Mouse (Mus musculus): ENCODE results near the gene Fam20c. TPM values are rescaled to one million over a fixed set of nuclear protein-coding genes. Genes with fewer than 3 reads are reported as not detected.

The Fam20c gene
- polyA plus RNA-seq, 1 experiment from 2014 or later, result 3.0 TPM

DNA sequence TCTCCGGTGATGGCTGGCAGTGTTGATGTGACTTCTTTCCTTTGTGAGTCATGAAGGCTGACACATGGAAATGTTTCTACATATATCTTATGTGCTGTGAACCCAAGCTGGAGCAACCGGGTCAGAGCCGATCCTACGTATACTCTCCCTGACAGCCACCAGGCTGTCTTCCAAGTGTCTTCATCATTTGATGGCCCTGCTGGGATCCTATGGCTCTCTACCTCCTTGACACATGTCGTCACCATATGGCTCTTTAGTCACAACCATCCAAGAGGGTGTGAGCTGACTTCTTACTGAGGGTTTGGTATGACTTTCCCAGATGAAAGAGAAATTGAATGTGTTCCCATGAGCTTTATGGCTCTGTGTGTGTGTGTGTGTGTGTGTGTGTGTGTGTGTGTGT lies 50.0 kb downstream of the Fam20c start:
- no peak for DNase-seq (ENCODE audit: low spot score)

GRCm38 (mm10) chr5:138809767-138810166 lies 55.5 kb downstream of the Fam20c start:
- no peak for DNase-seq (ENCODE audit: low spot score)

DNA sequence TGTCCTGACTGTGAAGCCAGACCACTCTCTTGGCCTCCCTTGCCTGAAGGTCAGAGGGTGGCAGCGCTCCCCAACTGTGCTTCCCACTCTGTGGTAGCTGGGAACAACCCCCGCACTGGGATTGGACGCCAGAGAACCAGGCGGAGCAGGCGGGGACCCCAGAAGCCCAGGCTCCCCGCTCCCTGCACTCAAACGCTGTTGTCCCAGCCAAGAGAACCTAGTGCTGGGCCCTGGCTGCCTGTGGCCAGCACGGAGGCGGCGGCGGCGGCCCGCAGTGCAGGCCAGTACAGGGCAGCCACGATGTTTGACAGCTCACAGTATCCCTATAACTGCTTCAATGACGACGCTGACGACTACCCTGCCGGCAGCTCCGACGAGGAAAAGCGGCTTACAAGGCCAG lies 65.5 kb downstream of the Fam20c start, which contains the start of gene Gm5294:
TSS of gene Gm5294 (plus strand) at position 301 of the 400 bp plus-strand sequence.
- no peak for DNase-seq (ENCODE audit: low spot score)

DNA sequence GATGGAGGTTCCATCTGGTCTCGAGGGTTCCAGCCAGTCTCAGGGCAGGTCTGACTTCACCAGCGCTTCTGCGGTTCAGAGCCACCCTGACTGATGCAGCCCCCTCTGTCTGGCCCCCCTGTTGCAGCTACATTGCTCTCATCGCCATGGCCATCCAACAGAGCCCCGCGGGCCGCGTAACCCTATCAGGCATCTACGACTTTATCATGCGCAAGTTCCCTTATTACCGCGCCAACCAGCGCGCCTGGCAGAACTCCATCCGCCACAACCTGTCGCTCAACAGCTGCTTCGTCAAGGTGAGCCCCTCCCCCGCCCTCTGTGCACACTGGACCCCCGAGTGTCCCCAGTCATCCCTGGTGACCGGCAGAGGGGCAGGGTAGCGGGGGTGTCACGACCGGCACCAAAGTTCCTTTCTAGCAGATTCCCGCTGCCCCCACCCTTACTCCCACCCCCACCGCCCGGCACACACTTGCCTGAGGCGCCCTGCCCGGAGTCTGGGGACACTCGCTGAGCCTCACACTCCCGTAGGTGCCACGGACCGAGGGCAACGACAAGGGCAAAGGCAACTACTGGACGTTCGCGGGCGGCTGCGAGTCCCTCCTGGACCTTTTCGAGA lies 66.5 kb downstream of the Fam20c start:
- DNase-seq (ENCODE audit: low spot score), result no peak

- DNase-seq (ENCODE audit: low spot score), result no peak
These were observed 70.8 kb downstream of the Fam20c start for GRCm38 (mm10) chr5:138825090-138825489.

DNA sequence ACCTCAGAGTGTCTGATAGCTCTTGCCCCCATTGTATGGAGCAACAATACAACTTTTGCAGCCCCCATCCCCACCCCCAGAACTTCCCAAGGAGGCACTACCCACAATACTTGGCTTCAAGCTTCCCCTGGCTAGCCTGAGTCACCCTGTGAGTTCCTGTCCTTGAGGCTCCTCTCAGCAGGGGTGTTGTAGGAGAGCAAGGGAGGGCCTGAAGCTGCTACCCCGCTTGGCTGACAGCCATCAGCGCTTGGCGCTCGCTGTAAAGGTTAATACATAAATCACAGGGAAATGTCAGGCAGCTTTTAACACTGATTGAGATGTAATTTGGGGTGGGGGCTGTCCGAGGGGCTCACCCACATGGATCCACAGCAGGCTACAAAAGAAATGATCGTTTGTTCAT lies 79.1 kb downstream of the Fam20c start:
- DNase-seq (ENCODE audit: low spot score), result no peak

GRCm38 (mm10) chr5:138834910-138835309 lies 80.6 kb downstream of the Fam20c start:
- DNase-seq (ENCODE audit: low spot score), result no peak

GRCm38 (mm10) chr5:138840981-138841380 lies 86.7 kb downstream of the Fam20c start:
- DNase-seq (ENCODE audit: low spot score), result no peak

- no peak for DNase-seq (ENCODE audit: low spot score)
These were observed 89.0 kb downstream of the Fam20c start for GRCm38 (mm10) chr5:138843168-138843824.

- DNase-seq (ENCODE audit: low spot score), result no peak
These were observed 92.2 kb downstream of the Fam20c start for GRCm38 (mm10) chr5:138846506-138846905.

DNA sequence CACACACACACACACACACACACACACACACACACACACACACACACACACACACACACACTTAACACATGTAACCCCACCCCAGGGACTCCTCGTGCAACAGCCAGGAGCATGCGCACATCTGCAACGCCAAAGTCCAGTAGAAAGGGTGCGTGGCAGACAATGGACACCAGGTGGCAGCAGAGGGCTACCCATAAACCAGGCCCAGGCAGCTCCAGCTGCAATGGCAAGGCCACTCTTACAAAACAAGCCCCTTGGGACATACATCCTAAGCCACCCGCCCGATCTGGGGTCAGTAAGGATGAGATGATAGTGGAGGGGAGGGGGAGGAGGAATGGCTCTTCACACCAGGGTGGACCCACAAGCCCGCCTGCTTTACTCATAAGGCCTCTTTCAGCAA lies 93.8 kb downstream of the Fam20c start:
- DNase-seq (ENCODE audit: low spot score), result peak; percentile 85

- DNase-seq (ENCODE audit: low spot score), result no peak
These were observed 95.6 kb downstream of the Fam20c start for GRCm38 (mm10) chr5:138849682-138850461.

DNA sequence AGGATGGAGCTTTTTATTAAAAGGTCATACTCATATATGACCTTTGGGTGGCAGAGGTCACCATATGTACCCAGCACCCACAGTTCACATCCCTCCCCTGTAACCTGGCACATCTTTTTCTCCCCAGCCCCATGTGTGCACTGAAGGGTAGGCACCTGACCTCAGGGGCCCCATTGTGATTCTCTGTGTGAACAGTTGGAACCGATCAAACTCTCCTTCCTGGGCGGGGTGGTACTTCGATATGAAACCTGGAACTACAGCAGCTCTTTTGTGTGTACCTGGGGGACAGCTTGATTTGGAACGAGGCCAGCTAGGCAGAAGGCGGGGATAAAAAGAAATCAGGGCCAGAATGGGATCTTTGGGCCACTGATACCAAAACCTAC lies 96.1 kb downstream of the Fam20c start:
- DNase-seq (ENCODE audit: low spot score), result no peak

DNA sequence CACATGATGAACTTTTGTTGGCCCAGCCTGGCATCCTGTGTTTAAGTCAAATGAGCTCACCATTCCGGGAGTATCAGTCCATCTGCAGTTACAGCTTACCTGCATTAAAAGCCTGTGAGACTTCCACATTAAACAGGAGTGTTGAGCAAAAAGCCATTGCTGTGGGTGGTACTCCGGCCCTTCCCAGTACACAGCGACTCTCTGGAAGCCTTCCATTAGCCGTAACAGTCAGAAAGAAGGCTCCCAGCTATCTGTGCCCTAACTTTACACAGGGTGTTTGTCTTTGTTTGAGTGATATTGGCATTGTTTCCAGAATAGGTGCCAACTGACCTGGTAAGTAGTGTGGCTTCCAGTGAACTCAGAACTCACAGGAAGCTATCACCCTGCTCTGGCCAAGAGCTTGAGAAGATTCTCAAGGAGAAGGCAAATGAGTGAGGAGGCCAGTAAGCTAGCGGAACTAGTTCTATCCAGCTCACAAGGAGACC lies 97.0 kb downstream of the Fam20c start:
- DNase-seq (ENCODE audit: low spot score), result no peak

GRCm38 (mm10) chr5:138852151-138852550 lies 97.8 kb downstream of the Fam20c start:
- DNase-seq (ENCODE audit: low spot score), result no peak

DNA sequence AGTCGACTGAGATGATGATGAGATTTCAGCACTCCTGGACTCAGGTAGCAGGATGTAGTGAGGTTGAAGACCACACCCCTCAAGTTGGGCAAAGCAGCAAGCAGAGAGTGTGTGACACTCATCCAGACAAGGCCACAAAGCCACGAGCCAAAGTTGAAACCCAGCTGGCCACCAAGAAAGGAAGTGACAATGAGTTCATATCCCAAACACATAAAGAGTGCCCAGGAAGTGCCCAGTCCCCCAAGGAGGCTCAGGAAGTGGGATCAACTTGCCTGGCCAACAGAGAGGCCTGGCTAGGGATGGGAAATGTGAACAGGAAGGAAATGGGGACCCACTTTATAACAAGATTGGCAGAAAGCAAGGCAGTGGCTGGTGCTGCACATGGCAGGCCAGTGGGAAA lies 99.0 kb downstream of the Fam20c start:
- DNase-seq (ENCODE audit: low spot score), result no peak

DNA sequence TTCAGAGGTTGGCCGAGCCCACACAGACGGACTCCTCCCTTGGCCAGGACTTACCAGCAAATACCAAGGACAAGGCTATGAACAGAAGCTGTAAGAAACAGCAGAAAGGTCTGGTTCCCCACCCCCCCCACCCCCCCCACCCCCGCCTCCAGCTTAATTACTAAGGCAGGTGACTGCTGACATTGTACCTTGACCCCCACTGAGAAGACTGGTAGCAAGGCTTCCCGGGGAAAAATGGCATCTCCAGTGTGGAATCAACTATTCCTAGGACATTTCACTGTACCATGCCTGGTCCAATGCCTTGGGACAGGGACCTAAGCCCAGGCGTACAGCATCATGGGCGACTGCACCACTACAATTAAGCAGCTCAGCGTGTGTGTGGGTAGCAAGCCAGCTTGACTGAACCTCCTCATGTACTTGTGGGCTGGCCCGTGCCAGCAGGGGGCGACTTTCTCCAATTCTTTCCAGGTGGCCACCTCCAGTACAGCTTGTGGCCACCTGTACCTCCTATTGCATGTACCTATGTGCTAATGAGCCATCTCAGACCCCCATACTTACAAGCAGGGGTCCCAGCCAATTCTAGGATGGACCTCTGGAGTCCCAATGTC lies 102.8 kb downstream of the Fam20c start:
- peak; percentile 62 for DNase-seq (ENCODE audit: low spot score)

GRCm38 (mm10) chr5:138857811-138858251 lies 103.5 kb downstream of the Fam20c start:
- DNase-seq (ENCODE audit: low spot score), result no peak

Measured in thymus, postnatal 0 days (tissue).